In the genomic region with DNA sequence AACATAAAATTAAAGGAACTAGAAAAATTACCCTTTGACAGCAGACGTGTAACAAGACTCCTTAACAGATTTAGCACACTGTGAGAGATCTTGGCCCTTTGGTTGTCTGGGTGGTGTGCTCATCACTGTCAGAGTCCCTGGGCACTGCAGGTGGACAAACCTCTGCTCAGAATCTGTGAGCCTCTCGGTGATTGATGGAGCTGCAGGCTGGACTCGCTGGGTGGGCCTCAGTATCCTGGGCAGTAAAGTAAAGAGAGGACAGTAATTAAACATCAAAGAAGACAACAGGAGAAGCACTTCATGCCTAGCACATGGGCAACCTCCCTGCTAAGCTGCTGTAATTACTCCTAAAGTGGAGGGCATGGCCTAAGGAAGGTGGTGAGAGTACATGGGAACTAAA, we compare ENCODE assay signal across 25 mouse cellular contexts.
"Had no signal": no experiment of that assay in that cellular context is flagged by ENCODE, and none has a peak within 500 bp of the region (broad histone marks: within the 10 kb centered on the region; RNA-seq: fewer than 3 reads in every experiment).

No protein-coding gene starts in this region.

- H3K27me3 ChIP-seq: intestine, embryonic 15.5 days; limb, embryonic 12.5 days; limb, embryonic 15.5 days; lung, embryonic 15.5 days; megakaryocyte, embryonic 14.5 days; midbrain, embryonic 12.5 days; midbrain, embryonic 15.5 days; neural tube, embryonic 12.5 days; neural tube, embryonic 15.5 days had no signal

- H3K4me3 ChIP-seq: intestine, embryonic 15.5 days; left cerebral cortex, adult 2 months; limb, embryonic 12.5 days; limb, embryonic 15.5 days; lung, embryonic 15.5 days; megakaryocyte, embryonic 14.5 days; midbrain, embryonic 12.5 days; midbrain, embryonic 15.5 days; neural tube, embryonic 12.5 days; neural tube, embryonic 15.5 days had no signal

- H3K27ac ChIP-seq: intestine, embryonic 15.5 days; left cerebral cortex, adult 2 months; limb, embryonic 12.5 days; limb, embryonic 15.5 days; liver, embryonic 14.5 days; lung, embryonic 15.5 days; midbrain, embryonic 12.5 days; midbrain, embryonic 15.5 days; neural tube, embryonic 12.5 days; neural tube, embryonic 15.5 days; stomach, postnatal 0 days had no signal

- H3K36me3 ChIP-seq: intestine, embryonic 15.5 days; limb, embryonic 12.5 days; limb, embryonic 15.5 days; lung, embryonic 15.5 days; midbrain, embryonic 12.5 days; midbrain, embryonic 15.5 days; neural tube, embryonic 12.5 days; neural tube, embryonic 15.5 days had no signal

- H3K4me1 ChIP-seq: intestine, embryonic 15.5 days; limb, embryonic 12.5 days; megakaryocyte, embryonic 14.5 days; midbrain, embryonic 12.5 days; midbrain, embryonic 15.5 days; neural tube, embryonic 12.5 days; neural tube, embryonic 15.5 days had no signal

- H3K4me2 ChIP-seq: intestine, embryonic 15.5 days; limb, embryonic 12.5 days; limb, embryonic 15.5 days; liver, embryonic 11.5 days; lung, embryonic 15.5 days; midbrain, embryonic 12.5 days; midbrain, embryonic 15.5 days; neural tube, embryonic 12.5 days; neural tube, embryonic 15.5 days had no signal

- ATAC-seq: intestine, embryonic 15.5 days; midbrain, embryonic 15.5 days had no signal

- H3K9me3 ChIP-seq: intestine, embryonic 15.5 days; limb, embryonic 12.5 days; limb, embryonic 15.5 days; lung, embryonic 15.5 days; megakaryocyte, embryonic 14.5 days; midbrain, embryonic 12.5 days; midbrain, embryonic 15.5 days; neural tube, embryonic 12.5 days; neural tube, embryonic 15.5 days had no signal

- H3K9ac ChIP-seq: intestine, embryonic 15.5 days; limb, embryonic 12.5 days; limb, embryonic 15.5 days; liver, embryonic 14.5 days; lung, embryonic 15.5 days; midbrain, embryonic 12.5 days; midbrain, embryonic 15.5 days; neural tube, embryonic 12.5 days; neural tube, embryonic 15.5 days had no signal

- DNase-seq: kidney, adult 18-20 months; kidney, postnatal 10 days; layer of hippocampus, postnatal 36 days; lung, adult 18-20 months; lung, postnatal 10 days; lung, postnatal 36 days; right cerebral cortex, adult 18-20 months; right cerebral cortex, postnatal 14 days; right cerebral cortex, postnatal 4 days; thymus, adult 2 months; thymus, postnatal 14 days; thymus, postnatal 4 days had no signal
